Mouse (Mus musculus): ENCODE results near the gene Tomm6. TPM values are rescaled to one million over a fixed set of nuclear protein-coding genes. Genes with fewer than 3 reads are reported as not detected.
A peak's percentile ranks its signal among the peaks of the same experiment; 100 is the strongest.

Tomm6 gene
- polyA plus RNA-seq, 1 experiment from 2014 or later = 463 TPM

GRCm38 (mm10) chr17:47672311-47673111 is 15.7 kb downstream of the Tomm6 start:
- H3K4me2 ChIP-seq (ENCODE audit: low read length) = peak overlapping the region; percentile 76
- H3K27me3 ChIP-seq (replicated peaks; ENCODE audit: control insufficient read depth, insufficient read depth, low read length) = no peaks in the 10 kb centered on the region
- H3K9me3 ChIP-seq (ENCODE audit: control insufficient read depth, low read length) = no peaks in the 10 kb centered on the region
- no peaks in the 10 kb centered on the region for H3K4me1 ChIP-seq (replicated peaks; ENCODE audit: control insufficient read depth, insufficient read depth, low read length)
- ATAC-seq (replicated peaks; ENCODE audit: low FRiP score, low TSS enrichment, low read depth) = peak; percentile 70
- 0 out of 2 replicates have a peak overlapping the region, but pooled peaks have one; percentile 39 for H3K9ac ChIP-seq (ENCODE audit: low read length)
- DNase-seq (ENCODE audit: low spot score) = peak; percentile 80
- 7% methylated on average over 65 of the region's 68 CpGs for WGBS
- peaks cover 18% of the 10 kb centered on the region for H3K36me3 ChIP-seq (ENCODE audit: control insufficient read depth, insufficient read depth, low read length)
- H3K27ac ChIP-seq (ENCODE audit: low read depth) = no peak overlapping the region
- H3K4me3 ChIP-seq (ENCODE audit: low read depth, low read length) = peak overlapping the region; percentile 32

DNA sequence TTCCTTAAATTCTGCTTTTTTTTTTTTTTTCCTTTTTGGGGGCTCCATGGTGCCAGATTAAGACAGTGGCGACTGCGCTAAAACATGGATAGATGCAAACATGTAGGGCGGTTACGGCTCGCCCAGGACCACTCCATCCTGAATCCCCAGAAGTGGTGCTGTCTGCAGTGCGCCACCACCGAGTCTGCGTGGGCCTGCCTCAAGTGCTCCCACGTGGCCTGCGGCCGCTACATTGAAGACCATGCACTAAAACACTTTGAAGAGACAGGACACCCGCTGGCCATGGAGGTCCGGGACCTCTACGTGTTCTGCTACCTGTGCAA is 16.2 kb downstream of the Tomm6 start:
- DNase-seq (ENCODE audit: low spot score) (no peak), ATAC-seq (replicated peaks; ENCODE audit: low FRiP score, low TSS enrichment, low read depth) (peak; percentile 41; the same call in 1 of the 2 replicates)
- Histone ChIP-seq H3K27me3 (replicated peaks; ENCODE audit: control insufficient read depth, insufficient read depth, low read length) (no peaks in the 10 kb centered on the region), H3K4me3 (ENCODE audit: low read depth, low read length) (peak overlapping the region; percentile 32), H3K36me3 (ENCODE audit: control insufficient read depth, insufficient read depth, low read length) (peaks cover 22% of the 10 kb centered on the region; the same call in 1 of the 2 replicates), H3K27ac (ENCODE audit: low read depth) (no peak overlapping the region), H3K9me3 (ENCODE audit: control insufficient read depth, low read length) (no peaks in the 10 kb centered on the region), H3K4me1 (replicated peaks; ENCODE audit: control insufficient read depth, insufficient read depth, low read length) (no peaks in the 10 kb centered on the region), H3K9ac (ENCODE audit: low read length) (0 out of 2 replicates have a peak overlapping the region, but pooled peaks have one; percentile 39), H3K4me2 (ENCODE audit: low read length) (peak overlapping the region; percentile 76)
- 20% methylated on average over 14 of the region's 14 CpGs for WGBS

GRCm38 (mm10) chr17:47669166-47669565 is 19.0 kb downstream of the Tomm6 start:
- Histone ChIP-seq H3K4me3 (ENCODE audit: low read depth, low read length) (no peak overlapping the region), H3K27ac (ENCODE audit: low read depth) (no peak overlapping the region), H3K4me1 (replicated peaks; ENCODE audit: control insufficient read depth, insufficient read depth, low read length) (no peaks in the 10 kb centered on the region), H3K27me3 (replicated peaks; ENCODE audit: control insufficient read depth, insufficient read depth, low read length) (no peaks in the 10 kb centered on the region), H3K4me2 (ENCODE audit: low read length) (no peak overlapping the region), H3K9ac (ENCODE audit: low read length) (no peak overlapping the region), H3K36me3 (ENCODE audit: control insufficient read depth, insufficient read depth, low read length) (0 out of 2 replicates have a peak, but pooled peaks cover 5% of the 10 kb centered on the region), H3K9me3 (ENCODE audit: control insufficient read depth, low read length) (no peaks in the 10 kb centered on the region)
- no peak for ATAC-seq (replicated peaks; ENCODE audit: low FRiP score, low TSS enrichment, low read depth)
- 69% methylated on average over 4 of the region's 4 CpGs for WGBS
- DNase-seq (ENCODE audit: low spot score) = no peak

- ATAC-seq (replicated peaks; ENCODE audit: low FRiP score, low TSS enrichment, low read depth) (no peak), DNase-seq (ENCODE audit: low spot score) (no peak)
- Histone ChIP-seq H3K36me3 (ENCODE audit: control insufficient read depth, insufficient read depth, low read length) (0 out of 2 replicates have a peak, but pooled peaks cover 5% of the 10 kb centered on the region), H3K9me3 (ENCODE audit: control insufficient read depth, low read length) (no peaks in the 10 kb centered on the region), H3K4me1 (replicated peaks; ENCODE audit: control insufficient read depth, insufficient read depth, low read length) (no peaks in the 10 kb centered on the region), H3K27me3 (replicated peaks; ENCODE audit: control insufficient read depth, insufficient read depth, low read length) (no peaks in the 10 kb centered on the region), H3K27ac (ENCODE audit: low read depth) (no peak overlapping the region), H3K4me2 (ENCODE audit: low read length) (no peak overlapping the region), H3K4me3 (ENCODE audit: low read depth, low read length) (no peak overlapping the region), H3K9ac (ENCODE audit: low read length) (no peak overlapping the region)
- WGBS = 88% methylated on average over 7 of the region's 7 CpGs
Observed at GRCm38 (mm10) chr17:47664474-47664873, 23.7 kb downstream of the Tomm6 start.

DNA sequence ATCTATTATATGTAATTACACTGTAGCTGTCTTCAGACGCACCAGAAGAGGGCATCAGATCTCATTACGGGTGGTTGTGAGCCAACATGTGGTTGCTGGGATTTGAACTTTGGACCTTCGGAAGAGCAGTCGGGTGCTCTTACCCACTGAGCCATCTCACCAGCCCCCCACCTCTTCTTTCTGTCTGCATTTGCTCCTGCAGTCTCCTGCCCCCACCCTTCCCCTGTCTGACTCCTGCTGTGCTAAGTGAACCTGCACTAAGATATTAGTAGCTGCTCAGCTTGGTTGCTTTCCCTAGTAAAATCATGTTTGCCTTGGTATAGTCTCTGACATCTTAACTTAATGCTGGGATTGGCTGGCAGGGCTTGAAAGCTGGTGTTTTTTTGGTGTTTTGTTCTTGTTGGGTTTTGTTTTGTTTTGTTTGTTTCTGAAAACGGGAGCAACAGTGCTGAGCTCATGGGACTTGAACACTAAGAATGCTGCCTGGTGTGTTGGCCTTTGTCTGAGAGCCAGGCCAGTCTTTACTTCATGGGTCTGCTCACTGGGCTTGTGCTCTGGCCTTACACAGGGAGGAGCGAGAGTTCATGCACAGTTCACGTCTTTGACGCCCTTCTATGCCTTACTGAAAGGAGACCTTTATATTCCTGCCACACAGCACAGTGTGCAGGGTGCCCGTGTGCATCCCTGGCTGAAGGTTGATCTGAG is 25.0 kb downstream of the Tomm6 start:
- Histone ChIP-seq H3K4me2 (ENCODE audit: low read length) (no peak overlapping the region), H3K27me3 (replicated peaks; ENCODE audit: control insufficient read depth, insufficient read depth, low read length) (no peaks in the 10 kb centered on the region), H3K9me3 (ENCODE audit: control insufficient read depth, low read length) (no peaks in the 10 kb centered on the region), H3K27ac (ENCODE audit: low read depth) (no peak overlapping the region), H3K4me1 (replicated peaks; ENCODE audit: control insufficient read depth, insufficient read depth, low read length) (no peaks in the 10 kb centered on the region), H3K36me3 (ENCODE audit: control insufficient read depth, insufficient read depth, low read length) (0 out of 2 replicates have a peak, but pooled peaks cover 5% of the 10 kb centered on the region), H3K9ac (ENCODE audit: low read length) (no peak overlapping the region), H3K4me3 (ENCODE audit: low read depth, low read length) (no peak overlapping the region)
- ATAC-seq (replicated peaks; ENCODE audit: low FRiP score, low TSS enrichment, low read depth) (peak; percentile 58; the same call in 1 of the 2 replicates), DNase-seq (ENCODE audit: low spot score) (no peak)
- 73% methylated on average over 9 of the region's 9 CpGs for WGBS

- 76% methylated on average over 3 of the region's 3 CpGs for WGBS
- no peaks in the 10 kb centered on the region for H3K36me3 ChIP-seq (ENCODE audit: control insufficient read depth, insufficient read depth, low read length)
- H3K27me3 ChIP-seq (replicated peaks; ENCODE audit: control insufficient read depth, insufficient read depth, low read length) = no peaks in the 10 kb centered on the region
- H3K4me1 ChIP-seq (replicated peaks; ENCODE audit: control insufficient read depth, insufficient read depth, low read length) = no peaks in the 10 kb centered on the region
- H3K4me2 ChIP-seq (ENCODE audit: low read length) = no peak overlapping the region
- H3K9me3 ChIP-seq (ENCODE audit: control insufficient read depth, low read length) = no peaks in the 10 kb centered on the region
- H3K4me3 ChIP-seq (ENCODE audit: low read depth, low read length) = no peak overlapping the region
- no peak overlapping the region for H3K27ac ChIP-seq (ENCODE audit: low read depth)
- ATAC-seq (replicated peaks; ENCODE audit: low FRiP score, low TSS enrichment, low read depth) (no peak), DNase-seq (ENCODE audit: low spot score) (no peak)
- H3K9ac ChIP-seq (ENCODE audit: low read length) = no peak overlapping the region
Observed at GRCm38 (mm10) chr17:47658741-47659243, 29.4 kb downstream of the Tomm6 start.

DNA sequence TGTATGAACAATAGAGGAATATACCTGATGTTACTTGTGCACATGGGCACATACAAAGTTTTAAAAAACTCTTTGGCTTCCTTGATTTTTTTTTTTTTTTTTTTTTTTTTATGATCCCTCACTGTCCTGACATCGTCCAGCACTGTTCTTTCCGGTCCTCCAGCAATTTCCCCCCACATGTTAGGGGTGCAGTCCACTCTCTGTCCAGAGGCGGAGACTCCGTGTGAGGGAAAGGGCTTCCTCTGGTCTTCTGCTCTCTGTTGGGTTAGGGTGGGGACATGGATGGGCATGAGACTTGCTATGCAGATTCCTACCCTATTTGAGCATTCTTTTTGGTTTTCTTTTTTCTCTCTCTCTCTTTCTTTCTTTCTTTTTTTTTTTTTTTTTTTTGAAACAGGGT is 30.3 kb downstream of the Tomm6 start:
- Histone ChIP-seq H3K9ac (ENCODE audit: low read length) (no peak overlapping the region), H3K27ac (ENCODE audit: low read depth) (no peak overlapping the region), H3K4me2 (ENCODE audit: low read length) (no peak overlapping the region), H3K4me1 (replicated peaks; ENCODE audit: control insufficient read depth, insufficient read depth, low read length) (no peaks in the 10 kb centered on the region), H3K9me3 (ENCODE audit: control insufficient read depth, low read length) (no peaks in the 10 kb centered on the region), H3K27me3 (replicated peaks; ENCODE audit: control insufficient read depth, insufficient read depth, low read length) (no peaks in the 10 kb centered on the region), H3K36me3 (ENCODE audit: control insufficient read depth, insufficient read depth, low read length) (no peaks in the 10 kb centered on the region), H3K4me3 (ENCODE audit: low read depth, low read length) (no peak overlapping the region)
- DNase-seq (ENCODE audit: low spot score) = no peak
- no peak for ATAC-seq (replicated peaks; ENCODE audit: low FRiP score, low TSS enrichment, low read depth)
- 77% methylated on average over 4 of the region's 4 CpGs for WGBS

- WGBS = 74% methylated on average over 5 of the region's 5 CpGs
- Histone ChIP-seq H3K9me3 (ENCODE audit: control insufficient read depth, low read length) (no peaks in the 10 kb centered on the region), H3K27ac (ENCODE audit: low read depth) (no peak overlapping the region), H3K9ac (ENCODE audit: low read length) (no peak overlapping the region), H3K4me2 (ENCODE audit: low read length) (no peak overlapping the region), H3K4me1 (replicated peaks; ENCODE audit: control insufficient read depth, insufficient read depth, low read length) (no peaks in the 10 kb centered on the region), H3K4me3 (ENCODE audit: low read depth, low read length) (no peak overlapping the region), H3K27me3 (replicated peaks; ENCODE audit: control insufficient read depth, insufficient read depth, low read length) (no peaks in the 10 kb centered on the region), H3K36me3 (ENCODE audit: control insufficient read depth, insufficient read depth, low read length) (0 out of 2 replicates have a peak, but pooled peaks cover 5% of the 10 kb centered on the region)
- DNase-seq (ENCODE audit: low spot score) (no peak), ATAC-seq (replicated peaks; ENCODE audit: low FRiP score, low TSS enrichment, low read depth) (no peak)
Observed at GRCm38 (mm10) chr17:47655697-47656096, 32.5 kb downstream of the Tomm6 start.
